Mouse (Mus musculus) MEL (cell line): ENCODE measurements around the gene Pla2g10.

Experiments used
- CTCF ChIP-seq, 3 experiments: IDR thresholded peaks in 2 of 3; conservative IDR thresholded peaks in 1 of 3; 2 replicates each; pipeline ENCODE4 v1.5.1; 2011 to 2012; ENCODE audit warnings: low read length in 3 of 3, low read depth in 2 of 3, mild to moderate bottlenecking in 2 of 3, improper control_type of control experiment in 1 of 3, inconsistent platforms in 1 of 3, mixed read lengths in 1 of 3, moderate library complexity in 1 of 3; ENCODE audit not compliant: control insufficient read depth in 1 of 3, insufficient read depth in 1 of 3, poor library complexity in 1 of 3, severe bottlenecking in 1 of 3
- ELF1 ChIP-seq: IDR thresholded peaks from 2 replicates; pipeline ENCODE4 v1.6.1; 2014; ENCODE audit warnings: low read depth, mild to moderate bottlenecking, inconsistent platforms, low read length, improper control_type of control experiment, moderate library complexity
- HCFC1 ChIP-seq: IDR thresholded peaks from 2 replicates; pipeline ENCODE4 v1.6.1; 2012; ENCODE audit warnings: low read depth, mild to moderate bottlenecking, inconsistent platforms, low read length, improper control_type of control experiment, moderate library complexity
- JUND ChIP-seq: IDR thresholded peaks from 2 replicates; pipeline ENCODE4 v1.6.1; 2011; ENCODE audit warnings: low read depth, mild to moderate bottlenecking, improper control_type of control experiment, low read length
- POLR2AphosphoS2 ChIP-seq: IDR thresholded peaks from 2 replicates; pipeline ENCODE4 v1.6.1; 2011; ENCODE audit warnings: low read length, improper control_type of control experiment
- SMC3 ChIP-seq: IDR thresholded peaks from 2 replicates; pipeline ENCODE4 v1.6.1; 2011; ENCODE audit warnings: low read depth, low read length, improper control_type of control experiment
- TAL1 ChIP-seq: IDR thresholded peaks from 2 replicates; pipeline ENCODE4 v1.6.1; 2012; ENCODE audit warnings: mild to moderate bottlenecking, inconsistent platforms, low read length, moderate library complexity, mixed read lengths
- TCF12 ChIP-seq: IDR thresholded peaks from 2 replicates; pipeline ENCODE4 v1.6.1; 2014; ENCODE audit warnings: low read depth, mild to moderate bottlenecking, inconsistent platforms, low read length, improper control_type of control experiment, moderate library complexity
- ZC3H11A ChIP-seq: IDR thresholded peaks from 2 replicates; pipeline ENCODE4 v1.6.1; 2012; ENCODE audit warnings: low read depth, mild to moderate bottlenecking, inconsistent platforms, low read length, improper control_type of control experiment

GRCm38 (mm10) chr16:13674511-13674910 is 56.3 kb downstream of the Pla2g10 start:
- TF ChIP-seq CTCF (IDR thresholded peaks at IDR 0.05 in 2 of 3, conservative IDR thresholded peaks at IDR 0.05 in 1 of 3; ENCODE audit: control insufficient read depth in 1 of 3, insufficient read depth in 1 of 3, low read depth in 2 of 3, low read length in 3 of 3, poor library complexity in 1 of 3, severe bottlenecking in 1 of 3), result no peak
- no peak for TF ChIP-seq ZC3H11A
- TF ChIP-seq HCFC1, result no peak
- no peak for TF ChIP-seq POLR2AphosphoS2
- no peak for TF ChIP-seq TAL1
- no peak for TF ChIP-seq ELF1
- no peak for TF ChIP-seq JUND
- no peak for TF ChIP-seq TCF12
- TF ChIP-seq SMC3, result no peak
